Mouse (Mus musculus): ENCODE data around the gene Htra2.

The Htra2 gene

DNA sequence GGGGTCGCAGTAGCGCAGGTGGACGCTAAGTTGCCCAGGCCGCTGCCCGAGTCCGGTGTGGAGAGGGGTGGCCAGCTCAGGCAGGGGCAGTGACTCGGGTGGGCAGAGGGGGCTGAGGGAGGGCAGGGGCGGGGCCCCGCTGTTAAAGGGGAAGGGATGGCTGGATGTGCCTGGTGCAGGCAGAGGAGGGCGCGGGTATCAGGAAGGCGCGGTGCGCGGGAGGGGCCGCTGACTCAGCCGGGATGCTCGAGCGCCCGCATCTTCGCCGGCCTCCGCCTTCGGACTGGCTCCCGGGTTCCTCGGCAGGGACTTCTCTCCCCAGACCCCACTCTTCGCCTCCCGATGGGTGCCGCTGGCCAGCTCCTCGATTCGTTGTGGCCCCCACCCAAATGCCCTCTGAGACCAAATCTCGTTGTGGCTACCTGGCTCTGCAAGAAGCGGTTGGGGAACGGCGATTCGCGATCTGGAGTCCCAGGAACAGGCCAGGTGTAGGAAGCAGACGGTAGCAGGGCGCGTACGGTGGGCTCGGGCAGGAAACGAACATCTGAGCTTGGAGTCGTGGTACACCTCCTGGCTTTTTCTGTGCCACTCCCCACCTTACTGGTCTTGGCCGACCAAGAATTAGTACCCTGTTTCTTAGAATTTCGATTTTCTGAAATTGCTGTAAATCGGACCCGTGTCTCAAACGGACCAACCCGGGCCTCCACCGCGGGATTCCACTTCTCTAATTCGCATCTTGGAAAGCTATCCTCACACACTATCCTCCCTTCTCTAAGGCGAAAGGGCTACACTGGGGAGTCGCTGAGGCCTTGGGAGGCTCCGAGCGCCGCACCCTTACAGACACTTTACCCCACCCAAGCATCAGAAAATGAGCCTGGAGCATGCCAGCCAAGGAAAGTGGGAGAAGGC lies 15.5 kb upstream of the Htra2 start:
- DNase-seq (ENCODE audit: extremely low read depth, insufficient read length, low spot score): no peak

DNA sequence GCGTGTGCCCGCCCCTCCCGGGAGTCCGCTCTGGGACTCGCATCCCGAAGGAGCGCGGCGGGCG lies 15.0 kb upstream of the Htra2 start, which contains the start of gene Tlx2:
TSS of gene Tlx2 (minus strand) at position 47 of the 64 bp plus-strand sequence.
- no peak for DNase-seq (ENCODE audit: extremely low read depth, insufficient read length, low spot score)

DNA sequence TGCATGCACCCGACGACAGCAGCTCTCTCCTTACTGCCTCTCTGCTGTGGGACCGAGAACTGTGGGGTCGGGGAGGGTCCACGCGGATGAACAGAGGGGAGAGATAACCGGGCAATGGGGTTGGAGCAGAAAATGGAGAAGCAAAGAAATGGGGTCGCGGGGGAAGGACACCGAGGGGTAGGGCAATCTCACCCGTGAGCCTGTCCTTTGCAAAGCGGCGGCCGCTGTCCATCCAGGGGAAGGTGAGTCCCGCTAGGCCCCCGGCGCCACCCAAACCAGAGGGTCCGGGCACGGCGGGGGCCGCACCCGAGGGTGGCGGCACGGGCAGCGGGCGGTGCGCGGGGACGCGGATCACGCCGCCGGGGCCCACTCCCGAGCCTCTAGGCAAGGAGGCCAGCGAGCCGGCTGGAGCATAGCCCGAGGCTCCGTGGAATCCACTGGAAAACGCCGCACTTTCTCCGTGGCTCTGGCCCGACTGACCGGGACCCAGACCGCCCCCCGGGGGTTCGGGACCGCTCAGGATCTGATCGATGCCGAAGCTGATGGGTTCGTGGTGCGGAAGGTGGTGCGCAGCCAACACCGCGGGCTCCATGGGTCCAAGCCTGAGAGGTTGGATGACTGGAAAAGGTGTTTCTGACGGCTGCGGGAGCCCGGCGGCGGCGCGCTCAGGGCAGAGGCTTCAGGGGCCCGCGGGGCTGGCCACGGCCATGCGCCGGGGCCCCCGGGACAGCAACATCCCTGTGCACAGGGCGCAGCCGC lies 14.6 kb upstream of the Htra2 start:
- no peak for DNase-seq (ENCODE audit: extremely low read depth, insufficient read length, low spot score)

DNA sequence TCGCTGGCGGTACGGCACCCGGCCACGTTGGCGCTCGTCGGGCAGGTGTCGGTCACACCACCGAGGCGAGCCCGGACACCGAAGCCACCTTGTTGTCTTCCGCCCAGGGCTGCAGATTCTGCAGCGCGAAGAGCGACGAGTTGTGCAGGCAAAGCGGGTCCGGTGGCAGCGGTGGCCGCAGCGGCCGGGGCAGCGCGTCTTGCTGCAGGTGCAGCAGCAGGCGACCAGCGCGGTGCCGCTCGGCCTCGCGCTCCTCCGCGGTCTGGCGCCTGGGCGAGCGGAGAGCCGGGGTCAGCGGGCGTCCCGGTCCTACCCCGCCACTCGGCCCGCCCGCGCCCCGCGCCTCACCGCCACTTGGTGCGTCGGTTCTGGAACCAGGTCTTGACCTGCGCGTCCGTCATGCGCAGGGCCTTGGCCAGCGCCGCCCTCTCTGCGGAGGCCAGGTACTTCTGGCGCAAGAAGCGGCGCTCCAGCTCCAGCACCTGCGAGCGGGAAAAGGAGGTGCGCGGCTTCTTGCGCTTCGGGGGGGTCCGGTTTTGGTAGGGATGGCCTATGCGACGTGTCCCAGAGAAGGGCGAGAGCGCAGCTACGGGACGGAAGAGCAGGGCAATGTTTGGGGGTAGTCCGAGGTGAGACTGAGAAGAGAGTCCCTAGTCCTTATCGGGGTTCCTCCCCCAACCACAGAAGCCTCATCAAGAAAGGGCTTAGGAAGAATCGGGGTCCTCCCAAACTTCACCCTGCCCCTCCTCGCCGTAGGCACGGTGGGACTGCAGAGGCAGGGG lies 13.8 kb upstream of the Htra2 start:
- DNase-seq (ENCODE audit: extremely low read depth, insufficient read length, low spot score): no peak

DNA sequence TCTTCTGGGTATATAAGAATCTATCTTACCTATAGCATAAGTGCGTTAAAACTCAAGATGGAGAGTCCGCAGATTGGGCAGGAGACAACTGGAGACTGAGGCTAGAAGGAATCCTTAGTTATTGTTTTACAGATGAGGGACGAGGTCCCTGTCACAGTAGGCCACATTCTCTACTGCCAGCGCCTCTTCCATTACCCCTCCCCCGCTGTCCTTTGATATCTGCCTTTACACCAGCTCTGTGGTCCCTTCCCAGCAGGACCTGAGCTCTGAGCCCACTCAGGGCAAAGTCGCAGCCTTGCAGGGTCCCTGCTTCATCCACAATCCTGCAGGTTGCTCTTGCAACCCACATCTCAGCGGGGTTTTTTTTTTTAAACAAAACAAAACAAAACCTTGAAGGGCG lies 13.1 kb upstream of the Htra2 start:
- DNase-seq (ENCODE audit: extremely low read depth, insufficient read length, low spot score): no peak

DNA sequence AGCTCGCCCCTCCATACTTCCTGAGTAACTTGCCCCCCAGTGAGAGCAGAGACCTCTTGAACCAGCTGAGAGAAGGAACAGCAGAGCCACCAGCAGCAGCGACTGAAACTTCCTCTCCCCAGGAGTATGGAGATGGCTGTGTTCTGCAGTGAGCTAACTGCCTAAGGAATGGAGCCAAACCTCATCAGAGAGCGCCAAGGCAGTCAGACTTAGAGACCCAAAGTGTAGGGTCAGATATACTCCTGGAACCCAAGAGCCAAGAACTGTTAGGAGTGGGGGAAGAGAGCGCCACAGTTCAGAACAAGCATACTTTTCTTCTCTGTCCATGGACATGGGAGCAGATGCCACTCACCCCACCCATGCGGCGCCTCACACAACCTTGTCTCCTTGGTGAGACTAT lies 11.4 kb upstream of the Htra2 start:
- no peak for DNase-seq (ENCODE audit: extremely low read depth, insufficient read length, low spot score)

DNA sequence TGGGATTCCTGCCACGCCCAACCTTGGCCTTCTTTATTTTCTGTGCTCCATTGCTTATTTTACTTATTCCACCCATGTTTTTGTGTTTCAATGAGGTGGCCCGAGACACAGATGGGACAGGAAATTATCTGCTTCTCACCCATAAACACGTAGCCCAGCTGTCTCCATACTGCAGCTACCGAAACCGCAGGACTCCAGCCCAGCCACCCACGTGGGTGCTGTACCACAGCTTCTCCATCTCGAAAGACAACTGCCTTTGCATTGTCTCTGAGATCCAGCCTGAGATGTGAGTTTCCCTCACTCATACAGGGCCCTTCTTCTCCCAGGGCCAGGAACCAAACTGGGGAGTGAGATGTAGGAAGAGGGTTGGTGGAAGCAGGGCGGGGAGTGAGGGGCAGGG lies 10.9 kb upstream of the Htra2 start:
- DNase-seq (ENCODE audit: extremely low read depth, insufficient read length, low spot score): no peak

DNA sequence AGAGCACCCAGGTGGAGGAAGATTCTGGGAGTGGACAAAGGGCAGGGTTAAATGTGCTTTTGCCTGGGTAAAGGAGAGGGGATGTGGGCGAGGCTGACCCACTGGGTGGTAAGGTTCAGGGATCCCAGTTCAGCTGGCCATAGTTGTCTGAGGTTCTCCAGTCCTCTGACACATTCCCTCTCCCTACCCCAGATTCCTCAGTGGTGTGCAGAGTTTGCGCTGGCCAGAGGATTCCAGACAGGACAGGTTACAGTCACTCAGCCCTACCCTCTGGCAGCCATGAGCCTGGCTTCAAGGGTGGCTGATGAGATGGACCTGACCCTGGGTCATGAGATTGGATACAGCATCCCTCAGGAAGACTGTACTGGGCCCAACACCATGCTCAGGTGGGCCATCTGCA lies 3.7 kb upstream of the Htra2 start:
- DNase-seq (ENCODE audit: extremely low read depth, insufficient read length, low spot score): no peak

DNA sequence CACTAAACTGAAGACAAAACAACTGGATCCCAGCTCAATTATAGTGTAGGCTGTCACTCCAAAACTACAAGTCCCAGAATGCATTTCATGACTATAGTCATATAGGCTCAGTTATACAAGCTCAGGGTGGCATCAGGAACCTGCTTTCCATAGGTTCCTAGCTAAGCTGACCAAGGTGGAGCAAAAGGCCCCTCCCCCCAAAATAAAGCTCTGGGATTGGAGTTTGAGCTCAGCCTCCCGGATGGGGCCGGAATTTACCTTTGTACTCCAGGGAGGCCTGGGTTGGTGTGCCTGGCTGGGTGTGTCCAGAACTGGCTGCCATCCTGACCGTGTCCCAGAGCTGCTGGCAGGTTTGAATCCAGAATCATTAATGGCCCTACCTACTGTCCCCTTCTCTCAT lies 2.7 kb upstream of the Htra2 start, which contains the start of gene Dqx1:
TSS of gene Dqx1 (plus strand) at position 55 of the 400 bp plus-strand sequence.
- DNase-seq (ENCODE audit: extremely low read depth, insufficient read length, low spot score): no peak

DNA sequence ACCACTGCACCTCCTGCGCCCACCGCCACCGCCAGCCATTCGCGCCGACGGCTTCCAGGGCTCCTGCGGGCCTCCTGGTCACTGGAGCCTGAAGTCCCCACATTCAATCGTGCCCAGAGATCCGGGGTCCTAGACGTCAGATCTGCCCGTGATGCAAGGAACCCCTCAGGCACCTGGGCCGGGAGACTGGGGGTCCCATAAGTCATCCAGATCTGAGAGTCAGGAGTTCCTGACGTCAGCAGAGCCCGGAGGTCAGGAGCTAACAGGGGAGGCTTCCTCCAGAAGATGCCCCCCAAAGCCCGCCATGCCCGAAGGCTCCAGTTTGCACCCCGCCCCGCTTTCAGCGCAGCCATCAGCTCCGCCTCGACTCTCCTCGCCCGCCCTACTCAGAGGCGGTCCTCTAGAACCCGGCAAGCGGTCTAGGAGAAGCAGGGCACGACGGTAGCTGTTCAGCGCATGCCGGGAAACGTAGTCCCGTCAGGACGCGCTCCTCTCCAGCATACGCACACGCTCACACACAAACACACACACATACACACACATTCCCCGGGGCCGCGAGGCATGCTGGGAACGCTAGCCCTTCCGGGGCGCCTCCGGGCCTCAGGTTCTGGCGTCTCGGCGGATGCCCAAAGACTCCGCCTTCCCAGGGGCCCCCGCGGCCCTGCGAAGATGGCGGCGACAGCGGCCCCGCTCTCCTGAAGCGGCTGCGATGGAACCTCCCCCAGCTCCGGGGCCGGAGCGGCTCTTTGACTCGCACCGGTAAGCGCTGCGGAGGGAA lies 810 bp downstream of the Htra2 start, which contains the start of gene Aup1:
TSS of gene Aup1 (plus strand) at position 448 of the 778 bp plus-strand sequence.
- DNase-seq (ENCODE audit: extremely low read depth, insufficient read length, low spot score): peak; percentile 98

DNA sequence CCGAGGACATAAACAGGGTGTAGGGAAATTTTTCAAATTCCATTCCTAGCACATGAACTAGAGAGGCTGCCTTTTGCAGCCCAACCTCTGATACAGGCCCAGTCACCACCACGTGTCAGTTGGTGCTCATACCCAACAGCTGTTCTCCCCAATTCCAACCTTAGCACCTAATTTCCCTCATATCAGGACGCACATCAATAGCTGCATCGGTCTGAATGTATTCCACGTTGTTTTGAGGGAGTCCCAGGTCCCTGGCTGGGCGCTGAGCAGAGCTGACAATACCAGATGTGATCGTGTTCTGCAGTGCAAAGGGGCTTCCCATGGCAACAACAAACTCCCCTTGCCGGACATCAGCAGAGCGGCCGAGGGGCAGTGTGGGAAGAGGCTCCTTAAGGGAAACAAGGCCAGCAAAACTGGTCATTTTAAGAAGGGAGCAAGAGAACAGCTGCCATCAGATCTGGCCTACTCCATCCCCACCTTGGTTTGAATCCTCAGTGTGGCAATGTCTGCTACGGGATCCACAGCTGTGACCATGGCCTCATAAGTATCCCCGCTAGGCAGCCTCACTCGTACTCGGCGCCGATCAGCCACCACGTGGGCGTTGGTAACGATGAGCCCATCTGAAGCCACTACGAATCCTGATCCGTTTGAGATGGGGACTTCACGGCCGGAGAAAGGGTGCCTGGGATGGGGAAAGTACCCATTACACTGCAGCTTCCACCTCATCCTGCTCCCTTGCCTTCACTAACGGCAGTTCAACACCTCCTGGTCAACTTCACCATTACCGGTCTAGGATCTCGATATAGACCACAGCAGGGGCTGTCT lies 1.7 kb downstream of the Htra2 start:
- DNase-seq (ENCODE audit: extremely low read depth, insufficient read length, low spot score): peak; percentile 59

DNA sequence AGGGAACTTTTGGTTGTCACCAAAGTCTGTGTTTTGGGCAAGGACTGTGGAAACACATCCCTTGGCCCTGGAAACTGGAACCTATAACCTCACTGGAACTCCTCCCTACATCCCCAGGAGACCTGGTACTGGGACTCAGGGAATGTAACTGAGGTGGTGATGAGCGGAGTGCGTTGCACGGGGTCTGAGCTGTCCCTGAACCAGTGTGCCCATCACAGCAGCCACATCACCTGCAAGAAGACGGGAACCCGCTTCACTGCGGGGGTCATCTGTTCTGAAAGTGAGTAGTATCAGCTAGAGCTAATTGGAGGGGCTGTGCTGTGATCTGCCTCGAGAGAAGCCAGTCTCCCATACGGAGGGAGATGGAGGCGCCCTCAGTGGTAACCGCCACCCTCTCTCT lies 5.7 kb downstream of the Htra2 start:
- no peak for DNase-seq (ENCODE audit: extremely low read depth, insufficient read length, low spot score)

DNA sequence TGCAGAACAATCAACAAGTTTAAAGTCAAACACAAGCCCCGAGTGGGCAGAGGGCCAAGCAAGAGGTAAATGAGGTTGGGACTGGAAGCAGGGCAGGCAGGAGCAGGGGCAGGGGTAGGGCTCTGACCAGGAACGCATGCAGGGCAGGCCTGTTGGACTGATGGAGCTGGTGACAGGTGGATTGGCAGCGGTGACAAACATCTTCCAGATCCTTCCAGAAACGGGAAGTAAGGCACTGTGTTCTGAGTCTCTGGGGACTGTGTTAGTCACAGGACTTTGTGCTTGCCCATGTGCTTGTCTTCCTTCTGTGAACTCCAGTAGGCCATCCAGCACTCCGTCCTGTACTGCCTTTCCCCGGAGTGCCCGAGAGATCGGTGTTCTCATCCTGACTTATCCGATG lies 10.3 kb downstream of the Htra2 start:
- DNase-seq (ENCODE audit: extremely low read depth, insufficient read length, low spot score): peak; percentile 49

DNA sequence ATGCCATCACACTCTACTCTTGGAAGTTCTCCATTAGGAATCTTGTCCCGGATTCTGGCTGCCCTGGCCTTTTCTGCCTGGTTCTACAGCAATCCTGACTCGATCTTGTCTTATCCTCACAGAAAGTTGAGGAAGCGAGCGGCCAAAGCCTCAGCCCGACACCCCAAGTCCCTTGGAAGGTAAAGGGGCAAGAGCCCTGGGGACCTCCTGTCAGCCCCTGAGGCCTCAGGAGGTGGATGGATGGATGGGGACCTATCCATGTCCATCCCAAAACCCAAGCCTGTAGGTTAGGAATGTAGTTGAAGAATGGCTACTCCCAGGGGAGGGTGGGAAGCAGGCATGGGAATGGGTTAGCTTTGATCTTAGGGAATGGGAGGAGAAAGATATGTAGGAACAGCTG lies 11.1 kb downstream of the Htra2 start:
- no peak for DNase-seq (ENCODE audit: extremely low read depth, insufficient read length, low spot score)

DNA sequence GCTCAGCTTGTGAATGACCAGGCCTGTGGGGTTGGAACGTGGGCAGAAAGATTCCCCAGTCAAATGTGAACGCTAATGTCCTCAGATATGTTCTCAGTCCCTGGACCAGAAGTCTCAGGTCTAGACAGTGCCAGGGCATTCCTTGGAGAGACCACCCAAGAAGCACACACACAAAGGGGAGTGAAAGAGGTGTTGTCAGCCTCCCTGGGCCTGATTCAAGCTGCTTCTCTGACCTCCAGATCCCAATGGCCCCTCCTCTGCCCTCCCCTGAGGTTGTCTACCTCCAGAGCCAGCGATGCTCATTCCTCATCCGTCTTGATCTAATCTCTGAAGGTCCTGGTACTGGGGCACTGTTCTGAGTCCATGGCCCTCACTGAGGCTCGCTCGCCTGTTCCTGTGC lies 11.5 kb downstream of the Htra2 start:
- no peak for DNase-seq (ENCODE audit: extremely low read depth, insufficient read length, low spot score)

DNA sequence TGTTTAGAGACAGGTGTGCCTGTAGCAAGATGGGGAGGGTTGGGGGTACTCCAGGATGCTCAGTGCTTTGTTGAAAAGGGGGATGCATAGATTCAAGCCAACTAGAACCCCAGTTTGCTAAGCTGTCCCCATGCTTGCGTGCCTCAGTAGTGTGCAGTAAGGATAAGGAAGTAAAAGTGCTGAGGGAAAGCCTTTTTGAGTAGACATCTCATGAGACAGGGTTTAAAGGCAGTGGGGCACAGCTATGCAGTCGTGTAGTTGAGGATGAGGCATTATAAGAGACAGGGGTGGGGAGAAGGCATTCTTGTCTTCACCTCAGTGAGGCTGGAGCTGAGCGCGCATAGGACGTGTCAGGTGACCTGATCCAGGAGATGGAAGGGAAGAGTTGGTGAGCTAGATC lies 14.5 kb downstream of the Htra2 start:
- no peak for DNase-seq (ENCODE audit: extremely low read depth, insufficient read length, low spot score)

DNA sequence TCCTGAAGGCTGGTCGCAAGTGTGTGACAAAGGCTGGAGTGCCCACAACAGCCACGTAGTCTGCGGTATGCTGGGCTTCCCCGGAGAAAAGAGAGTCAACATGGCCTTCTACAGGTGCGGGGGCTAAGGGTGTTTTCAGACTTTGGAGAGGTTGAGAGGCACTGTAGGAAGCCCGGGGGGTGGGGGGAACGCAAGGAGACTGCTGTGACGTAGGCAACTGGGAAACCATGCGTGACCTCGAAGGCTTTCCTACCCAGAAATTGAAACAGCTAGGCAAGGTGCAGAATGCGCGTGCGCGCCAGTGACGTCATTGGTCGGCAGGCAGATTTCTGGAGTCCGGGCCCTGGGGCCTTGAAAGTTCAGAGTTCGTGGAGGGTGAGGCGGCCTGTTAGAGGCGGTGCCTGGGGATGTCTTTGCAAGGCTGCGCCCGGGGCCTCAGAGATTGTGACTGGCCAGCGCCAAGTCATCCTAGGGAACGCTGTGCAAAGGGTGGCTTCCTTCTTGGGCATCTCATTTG lies 16.5 kb downstream of the Htra2 start:
- DNase-seq (ENCODE audit: extremely low read depth, insufficient read length, low spot score): no peak

DNA sequence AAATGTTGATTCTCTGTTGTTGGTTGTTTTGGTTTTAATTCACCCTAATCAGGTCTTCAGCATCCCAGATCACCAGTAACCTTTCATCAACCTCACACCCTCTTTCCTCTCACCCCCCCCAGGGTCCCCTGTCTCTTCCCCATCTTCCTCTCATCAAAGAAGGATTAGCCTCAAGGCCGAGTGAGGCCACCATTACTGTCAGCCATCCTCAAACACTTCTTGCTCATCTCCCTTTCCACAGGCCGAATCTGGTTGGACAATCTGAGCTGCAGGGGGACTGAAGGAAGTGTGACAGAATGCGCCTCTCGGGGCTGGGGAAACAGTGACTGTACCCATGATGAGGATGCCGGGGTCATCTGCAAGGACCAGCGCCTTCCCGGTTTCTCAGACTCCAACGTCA lies 17.9 kb downstream of the Htra2 start:
- no peak for DNase-seq (ENCODE audit: extremely low read depth, insufficient read length, low spot score)

DNA sequence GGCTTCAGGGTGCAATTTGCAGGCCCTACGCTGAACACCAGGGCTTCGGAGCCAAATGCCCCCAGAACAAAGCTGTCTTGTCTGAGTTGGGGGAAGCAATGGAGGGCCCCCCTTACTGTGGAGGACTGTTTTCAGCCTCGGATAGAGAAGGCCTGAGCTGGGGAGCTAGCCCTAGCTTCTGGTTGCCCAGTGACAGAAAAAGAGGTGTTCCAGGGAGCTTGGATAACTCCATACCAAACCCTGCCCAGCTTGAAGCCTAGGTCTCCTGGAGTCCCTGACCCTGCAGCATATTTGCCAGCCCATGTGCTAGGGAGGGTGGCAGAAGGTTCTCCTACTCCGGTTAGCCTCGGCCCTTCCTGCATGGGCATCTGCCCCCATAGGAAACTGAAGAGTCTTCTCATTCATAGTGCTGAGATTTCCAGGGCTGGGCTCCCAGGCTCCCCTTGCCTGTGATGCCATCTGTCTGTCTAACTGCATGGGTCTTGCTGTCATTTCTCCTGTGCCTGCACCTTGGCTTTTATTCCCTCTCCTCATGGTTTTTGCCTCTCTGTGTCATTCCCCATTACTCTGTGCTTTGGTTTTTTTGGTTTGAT lies 20.5 kb downstream of the Htra2 start:
- no peak for DNase-seq (ENCODE audit: extremely low read depth, insufficient read length, low spot score)
